Mouse (Mus musculus) B cell, adult 62 days (primary cell): ENCODE measurements around the gene Ccdc28b. TPM values are rescaled to one million over a fixed set of nuclear protein-coding genes. Genes with fewer than 3 reads are reported as not detected.

Source experiments
- total RNA-seq: library from RNA; stranded (reverse); gene quantifications from 4 replicates; pipeline ENCODE4 v1.2.4, GENCODE M21; 2023

Gene Ccdc28b
- 14.8 to 21.3 TPM (median 20.1 TPM) in 4 replicates for total RNA-seq

DNA sequence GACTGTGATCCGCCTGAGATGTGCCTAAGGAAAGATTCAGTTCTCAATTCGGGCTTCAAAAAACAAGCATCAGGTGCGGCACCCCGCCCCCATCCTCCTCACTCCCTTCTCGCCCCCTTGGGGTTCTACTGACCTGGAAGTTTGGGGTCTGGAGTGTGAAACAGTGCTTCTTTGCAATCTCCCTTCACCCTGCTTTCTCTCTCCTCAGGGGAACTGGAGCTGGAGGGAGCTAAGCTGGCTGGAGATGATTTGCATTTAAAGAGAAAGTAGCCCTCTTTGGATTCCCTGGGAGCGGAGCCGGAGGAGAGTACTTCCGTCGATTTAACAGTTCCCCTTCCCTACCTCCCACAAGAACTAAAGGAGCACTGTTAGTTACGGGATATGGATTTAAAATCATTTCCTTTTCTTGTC is at the start of gene Ccdc28b:
Gene Ccdc28b (minus strand): TSS at position 267 of the 411 bp plus-strand sequence.

DNA sequence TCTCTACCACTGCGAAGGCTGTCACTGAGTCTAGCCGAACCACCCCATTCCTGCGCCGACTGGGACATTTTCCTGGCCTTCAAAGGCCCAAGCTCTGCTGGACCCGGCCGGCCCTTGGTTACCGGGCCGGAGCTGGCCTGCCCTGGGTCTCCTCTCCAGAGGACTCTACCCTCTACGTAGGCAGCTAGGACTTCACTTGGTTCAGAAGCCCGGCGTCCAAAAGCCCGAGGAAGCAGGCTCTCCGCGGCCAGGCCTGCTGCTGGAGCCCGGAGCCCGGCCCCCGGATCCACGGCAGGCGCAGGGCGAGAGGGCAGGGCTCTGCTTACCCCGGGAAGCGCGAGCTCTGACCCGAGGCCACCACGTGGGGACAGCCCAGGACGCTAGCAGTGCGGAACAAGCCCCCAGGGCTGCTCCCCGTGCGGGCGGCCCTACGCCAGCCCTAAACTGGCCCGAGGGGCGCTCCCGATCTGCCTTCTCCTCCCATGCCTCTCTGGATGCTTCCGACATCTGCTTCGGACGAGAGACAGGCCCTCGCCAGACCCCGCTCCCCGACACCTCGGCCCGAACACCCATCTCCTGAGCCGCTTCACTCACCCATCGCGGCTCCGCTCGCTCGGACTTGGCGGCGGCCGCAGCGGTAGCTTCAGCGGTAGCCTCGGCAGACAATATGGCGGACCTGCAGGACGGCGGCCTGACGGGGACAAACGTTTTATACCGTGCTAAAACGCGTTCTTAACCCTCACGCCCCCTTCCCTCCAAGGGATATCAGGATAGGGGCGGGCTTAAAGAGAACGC is 48.5 kb upstream of the Ccdc28b start, which contains the start of gene Kpna6:
Gene Kpna6 (minus strand): TSS at position 685 of the 795 bp plus-strand sequence.

DNA sequence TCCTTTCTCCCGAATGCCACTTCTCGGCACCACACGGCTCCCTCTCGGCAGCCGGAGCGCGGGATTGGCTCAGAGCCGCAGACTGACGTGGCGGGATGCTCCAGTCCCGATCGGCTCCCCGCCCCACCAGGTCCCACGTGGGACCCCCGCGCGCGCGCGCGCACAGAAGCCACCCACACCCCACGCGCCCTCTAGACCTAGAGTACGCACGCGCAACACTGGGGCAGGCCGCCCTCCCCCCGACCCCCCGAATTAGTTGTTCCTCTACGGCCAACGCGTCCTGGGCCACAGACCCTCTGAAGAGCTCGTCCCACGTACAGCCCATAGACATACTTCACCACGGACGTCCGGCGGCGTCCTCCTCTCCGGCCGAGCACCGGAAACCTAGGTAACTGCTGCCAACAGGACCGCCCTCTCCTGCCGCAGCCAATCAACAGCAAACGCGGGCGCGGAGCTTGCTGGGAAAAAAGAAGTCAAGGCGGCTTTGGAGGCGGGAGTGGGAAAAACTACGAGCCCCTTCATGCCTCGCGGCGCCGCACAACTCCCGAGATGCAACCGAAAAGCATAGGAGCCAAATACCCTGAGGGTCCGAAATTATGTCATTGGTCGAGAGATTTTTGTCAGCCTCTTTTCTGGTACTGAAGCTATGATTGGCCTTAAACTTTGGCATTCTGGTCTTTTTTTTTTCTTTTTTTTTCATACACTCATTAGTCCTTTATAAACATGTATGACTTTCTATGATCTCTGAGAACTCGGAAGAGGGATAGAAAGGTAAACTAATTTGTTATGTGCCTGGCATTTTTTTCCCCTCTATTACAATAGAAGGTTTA is 17.1 kb upstream of the Ccdc28b start, which contains the start of gene Txlna:
Gene Txlna (minus strand): TSS at position 428 of the 830 bp plus-strand sequence.

DNA sequence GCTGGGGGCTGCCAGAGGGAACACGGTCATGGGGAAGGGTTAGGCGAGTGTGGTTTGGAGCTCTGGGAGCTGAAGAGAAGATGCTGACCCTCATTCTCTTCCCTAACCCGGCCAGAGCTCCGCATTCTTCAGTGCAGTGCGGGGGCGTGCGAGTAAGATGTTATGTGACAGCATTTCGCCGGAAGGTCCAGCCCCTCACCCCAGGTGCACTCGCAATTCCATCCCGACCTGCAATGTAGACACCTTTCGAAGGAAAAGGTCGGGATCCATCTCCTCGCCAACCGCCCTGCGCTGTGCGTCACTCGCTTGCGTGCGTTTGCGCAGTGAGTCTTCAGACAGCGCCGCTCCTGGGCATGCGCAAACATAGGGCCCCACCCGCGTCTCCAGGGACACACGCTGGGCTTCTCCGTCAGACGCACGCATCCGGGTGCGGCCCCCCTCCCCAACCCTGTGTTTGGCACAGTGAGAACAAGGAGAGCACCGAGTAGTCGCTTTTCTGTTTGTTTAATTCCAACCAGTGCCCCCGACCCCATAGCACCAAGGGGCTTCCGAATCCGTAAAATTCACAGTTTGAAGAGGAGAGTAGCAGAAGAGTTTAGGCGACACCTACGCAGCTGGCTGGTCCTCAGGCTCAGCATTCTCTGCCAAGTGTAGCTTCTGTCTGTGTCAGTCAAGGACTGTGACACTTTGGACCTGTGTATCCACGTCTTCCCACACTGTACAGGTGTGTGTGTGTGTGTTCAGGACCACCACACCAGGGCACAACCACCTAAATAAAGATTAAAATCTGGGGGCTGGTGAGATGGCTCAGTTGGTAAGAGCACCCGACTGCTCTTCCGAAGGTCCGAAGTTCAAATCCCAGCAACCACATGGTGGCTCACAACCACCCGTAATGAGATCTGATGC is 4.7 kb downstream of the Ccdc28b start, which contains the start of gene Iqcc:
Gene Iqcc (minus strand): TSS at position 314 of the 906 bp plus-strand sequence.

DNA sequence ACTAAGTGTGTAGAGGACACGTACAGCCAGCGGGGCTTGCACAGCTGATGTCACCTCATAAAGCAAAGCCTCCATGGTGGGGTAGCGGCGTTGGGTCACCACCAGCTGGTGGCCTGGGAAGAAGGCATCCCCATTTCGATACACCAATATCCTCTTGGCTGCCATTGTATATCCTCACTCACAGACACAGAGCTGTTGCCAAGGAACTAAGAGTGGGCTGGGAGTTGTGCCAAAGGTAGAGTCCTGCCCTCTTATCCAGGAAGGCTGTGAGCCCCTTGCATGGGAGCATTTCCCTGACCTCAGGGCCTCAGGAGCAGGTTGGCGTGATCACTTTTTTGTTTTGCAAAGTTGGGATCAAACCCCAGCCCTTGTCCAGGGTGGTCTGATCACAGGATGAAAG is 9.7 kb downstream of the Ccdc28b start, which contains the start of gene Dcdc2b:
Gene Dcdc2b (minus strand): TSS at position 165 of the 400 bp plus-strand sequence.

DNA sequence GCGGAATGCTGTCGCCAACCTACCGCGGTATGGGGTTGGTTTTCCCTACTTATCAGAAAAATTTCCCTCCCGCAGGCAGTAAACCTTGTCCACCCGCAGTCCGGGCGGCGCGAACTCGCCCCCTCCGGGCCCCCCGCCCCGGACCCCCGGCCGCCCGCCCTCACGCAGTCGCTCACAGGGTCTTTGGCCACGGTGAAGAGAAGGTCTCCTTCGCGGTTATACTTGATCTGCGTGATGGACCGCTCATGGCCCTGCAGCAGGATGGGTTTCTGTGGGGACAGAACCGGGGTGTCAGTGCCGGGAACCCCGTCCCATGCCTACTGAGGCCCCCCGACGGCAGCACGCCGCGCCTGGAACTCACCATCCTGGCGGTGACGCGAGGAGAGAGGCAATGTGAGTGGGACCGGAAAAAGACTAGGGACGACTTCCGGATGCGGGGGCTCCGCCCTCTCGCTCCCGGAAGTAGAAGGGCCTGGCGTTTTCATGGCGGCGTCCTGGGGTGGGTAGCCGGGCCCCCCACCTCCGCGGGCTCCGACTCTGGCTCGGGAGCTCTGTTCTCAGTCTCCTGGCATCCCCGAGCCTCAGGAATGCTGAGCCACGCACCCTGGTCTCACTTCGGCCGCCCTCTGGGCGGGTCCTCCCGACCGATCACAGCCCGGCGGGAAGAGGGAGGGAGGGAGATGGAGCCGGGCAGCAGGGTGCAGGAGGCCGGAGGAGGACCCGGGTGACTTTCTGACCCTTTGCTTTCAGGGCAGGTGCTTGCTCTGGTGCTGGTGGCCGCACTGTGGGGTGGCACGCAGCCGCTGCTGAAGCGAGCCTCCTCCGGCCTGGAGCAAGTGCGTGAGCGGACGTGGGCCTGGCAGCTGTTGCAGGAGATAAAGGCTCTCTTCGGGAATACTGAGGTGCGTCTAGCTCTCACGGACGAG is 23.3 kb downstream of the Ccdc28b start, which contains the start of the genes Eif3i and Tmem234:
Gene Eif3i (minus strand): TSS at position 416 of the 926 bp plus-strand sequence.
Gene Tmem234 (plus strand): TSS at position 436 of the 926 bp plus-strand sequence.

DNA sequence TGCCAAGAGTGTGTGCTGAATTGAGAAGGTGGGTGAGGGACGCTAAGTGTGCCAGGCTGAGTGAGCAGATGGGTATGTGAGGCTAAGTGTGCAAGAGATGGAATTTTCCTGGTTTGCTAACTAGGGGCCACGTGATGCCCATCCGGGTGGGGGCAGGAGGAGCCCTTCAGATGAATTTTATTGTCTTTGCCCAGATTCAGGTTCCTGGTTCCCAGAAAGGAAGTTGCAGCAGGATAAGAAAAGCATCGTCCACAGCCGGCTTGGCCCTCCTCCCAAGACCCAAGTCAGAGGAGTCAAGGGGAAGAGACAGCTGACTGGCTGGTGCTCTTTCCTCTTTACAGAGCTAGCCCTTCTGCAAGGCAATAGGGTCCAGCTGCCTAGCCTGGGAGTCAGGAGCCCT is 45.3 kb downstream of the Ccdc28b start, which contains the start of gene Fam167b:
Gene Fam167b (minus strand): TSS at position 84 of the 400 bp plus-strand sequence.

DNA sequence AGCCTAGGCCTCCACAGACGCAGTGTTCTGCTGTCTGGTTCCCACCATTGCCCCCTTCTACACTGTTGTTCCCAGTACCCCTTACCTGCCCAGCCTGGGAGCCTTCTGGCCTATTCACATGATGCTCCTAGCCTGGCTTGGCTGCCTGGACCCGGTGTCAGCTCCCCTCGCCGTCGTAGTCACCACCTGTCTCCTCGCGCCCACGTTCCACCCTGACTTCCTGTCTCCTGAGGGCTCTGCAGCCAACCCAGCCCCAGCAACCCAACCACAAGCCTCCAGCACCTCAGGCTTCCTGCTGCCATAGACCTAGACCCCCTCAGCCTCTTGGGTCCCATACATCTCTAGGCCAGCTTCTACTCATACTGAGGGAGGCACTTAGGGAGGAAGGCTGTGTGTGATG is 50.3 kb downstream of the Ccdc28b start, which contains the start of gene Lck:
Gene Lck (minus strand): TSS at position 212 of the 400 bp plus-strand sequence.

Other genes with a start within 250 kb of the Ccdc28b start
- gene Zbtb8a, start 245.8 kb downstream of the Ccdc28b start, total RNA-seq = 2.2 to 4.1 TPM (median 3.4 TPM) in 4 replicates
- not detected in 4 replicates for gene Zbtb8b, start 183.1 kb downstream of the Ccdc28b start, total RNA-seq
- 125 to 159 TPM (median 135 TPM) in 4 replicates for gene Bsdc1, start 162.4 kb downstream of the Ccdc28b start, total RNA-seq
- 0.46 to 0.88 TPM in 2 of 4 replicates, not detected in the others for gene Tssk3, start 132.9 kb downstream of the Ccdc28b start, total RNA-seq
- gene Fam229a, start 132.8 kb downstream of the Ccdc28b start, total RNA-seq = 2.2 to 3.5 TPM in 2 of 4 replicates, not detected in the others
- gene Marcksl1, start 110.4 kb downstream of the Ccdc28b start, total RNA-seq = 87.6 to 108 TPM (median 95.2 TPM) in 4 replicates
- gene Hdac1, start 81.2 kb downstream of the Ccdc28b start, total RNA-seq = 167 to 184 TPM (median 171 TPM) in 4 replicates
- 18.6 to 29.8 TPM (median 24.1 TPM) in 4 replicates for gene Lck, start 50.3 kb downstream of the Ccdc28b start, total RNA-seq
- gene Fam167b, start 45.4 kb downstream of the Ccdc28b start, total RNA-seq = not detected in 4 replicates
- gene Eif3i, start 23.3 kb downstream of the Ccdc28b start, total RNA-seq = 145 to 162 TPM (median 151 TPM) in 4 replicates
- gene Tmem234, start 23.3 kb downstream of the Ccdc28b start, total RNA-seq = 107 to 127 TPM (median 116 TPM) in 4 replicates
- gene Dcdc2b, start 9.7 kb downstream of the Ccdc28b start, total RNA-seq = 0.88 to 2.6 TPM (median 1.4 TPM) in 4 replicates
- gene Iqcc, start 4.8 kb downstream of the Ccdc28b start, total RNA-seq = 10.8 to 16.9 TPM (median 13.6 TPM) in 4 replicates
- 80.5 to 92.9 TPM (median 85.9 TPM) in 4 replicates for gene Txlna, start 17.1 kb upstream of the Ccdc28b start, total RNA-seq
- gene Kpna6, start 48.8 kb upstream of the Ccdc28b start, total RNA-seq = 36.4 to 49.2 TPM (median 40.5 TPM) in 4 replicates
- gene Tmem39b, start 72.9 kb upstream of the Ccdc28b start, total RNA-seq = 17.0 to 20.4 TPM (median 18.8 TPM) in 4 replicates
- gene Khdrbs1, start 118.4 kb upstream of the Ccdc28b start, total RNA-seq = 131 to 145 TPM (median 136 TPM) in 4 replicates
- gene Ptp4a2, start 187.3 kb upstream of the Ccdc28b start, total RNA-seq = 402 to 422 TPM (median 407 TPM) in 4 replicates